16 mouse cellular contexts compared by ENCODE assay signal in the genomic region with DNA sequence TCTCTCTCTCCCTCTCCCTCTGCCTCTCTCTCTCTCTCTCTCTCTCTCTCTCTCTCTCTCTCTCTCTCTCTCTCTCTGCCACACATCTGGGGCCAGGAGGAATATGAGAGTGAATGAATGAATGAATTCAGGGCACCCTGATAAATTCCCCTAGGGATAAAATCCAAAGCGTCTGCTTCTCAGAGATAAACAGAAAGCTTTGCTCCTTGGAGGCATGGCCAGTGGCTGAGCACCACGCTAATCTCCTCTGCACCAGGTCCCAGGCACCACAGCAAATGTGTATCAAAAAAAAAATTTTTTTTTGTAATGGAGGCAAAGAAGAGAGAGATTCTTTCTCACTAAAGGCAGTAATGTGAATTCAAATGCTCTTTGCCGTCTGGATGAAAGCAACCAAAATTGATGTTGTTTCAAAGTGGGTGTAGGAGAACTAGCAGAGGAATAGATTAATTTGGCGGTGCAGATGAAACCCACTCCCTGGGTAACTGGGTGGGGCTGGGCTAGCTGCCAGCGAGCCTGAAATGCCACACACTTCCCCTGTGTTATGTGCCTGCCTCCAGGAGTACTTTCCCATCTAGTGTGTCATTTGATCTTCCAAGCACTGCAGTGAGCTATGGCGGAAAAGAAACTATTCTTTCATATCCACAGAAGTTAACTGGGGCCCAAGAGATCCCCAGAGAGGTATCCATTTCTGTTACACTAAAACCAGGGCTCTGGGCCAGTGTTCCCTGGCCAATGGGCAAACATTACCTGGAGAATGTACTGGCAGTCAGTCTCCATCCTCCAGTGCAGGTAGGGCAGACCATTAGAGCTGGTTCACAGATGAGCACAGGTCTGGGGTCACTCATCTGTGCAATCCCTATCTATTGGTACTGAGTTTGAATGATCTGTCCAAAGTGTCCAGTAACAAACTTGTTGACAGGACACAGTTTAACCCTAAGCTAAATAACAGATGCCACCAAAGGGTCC.
DNase-seq lines count a peak whose midpoint lies in the region; ATAC-seq lines count a peak whose summit lies in the region.
"Had no signal": no experiment of that assay in that cellular context is flagged by ENCODE, and none has a peak within 500 bp of the region (broad histone marks: within the 10 kb centered on the region; RNA-seq: fewer than 3 reads in every experiment).

No protein-coding gene starts in this region.

- no peak overlapping the region for H3K4me2 ChIP-seq in hindbrain, embryonic 16.5 days (ENCODE audit: low read length)
- no peak overlapping the region for H3K4me2 ChIP-seq in hindbrain, embryonic 13.5 days
- no peak overlapping the region for H3K4me2 ChIP-seq in limb, embryonic 12.5 days
- H3K4me2 ChIP-seq: intestine, embryonic 15.5 days; liver, embryonic 11.5 days; neural tube, embryonic 15.5 days had no signal

- no peaks in the 10 kb centered on the region for H3K9me3 ChIP-seq in hindbrain, embryonic 16.5 days (ENCODE audit: control insufficient read depth, low read length)
- no peaks in the 10 kb centered on the region for H3K9me3 ChIP-seq in hindbrain, embryonic 13.5 days
- H3K9me3 ChIP-seq in limb, embryonic 12.5 days, result no peaks in the 10 kb centered on the region
- H3K9me3 ChIP-seq: intestine, embryonic 15.5 days; neural tube, embryonic 15.5 days had no signal

- no peak overlapping the region for H3K4me3 ChIP-seq in hindbrain, embryonic 16.5 days (ENCODE audit: low read length)
- H3K4me3 ChIP-seq in hindbrain, embryonic 13.5 days, result no peak overlapping the region
- H3K4me3 ChIP-seq in limb, embryonic 12.5 days (replicated peaks), result no peak overlapping the region
- H3K4me3 ChIP-seq: intestine, embryonic 15.5 days; neural tube, embryonic 15.5 days had no signal

- 31% methylated on average over 6 of the region's 6 CpGs for WGBS in hindbrain, embryonic 16.5 days
- WGBS in hindbrain, embryonic 13.5 days, result 38% methylated on average over 6 of the region's 6 CpGs
- WGBS in limb, embryonic 12.5 days, result 35% methylated on average over 6 of the region's 6 CpGs

- H3K9ac ChIP-seq in hindbrain, embryonic 16.5 days (ENCODE audit: low read depth, low read length), result no peak overlapping the region
- H3K9ac ChIP-seq in hindbrain, embryonic 13.5 days, result no peak overlapping the region
- no peak overlapping the region for H3K9ac ChIP-seq in limb, embryonic 12.5 days (replicated peaks)
- H3K9ac ChIP-seq: intestine, embryonic 15.5 days; neural tube, embryonic 15.5 days had no signal

- no peak overlapping the region for H3K27ac ChIP-seq in hindbrain, embryonic 16.5 days (ENCODE audit: low read depth, low read length)
- H3K27ac ChIP-seq in hindbrain, embryonic 13.5 days, result no peak overlapping the region
- peak overlapping the region; percentile 56 for H3K27ac ChIP-seq in limb, embryonic 12.5 days
- H3K27ac ChIP-seq: intestine, embryonic 15.5 days; neural tube, embryonic 15.5 days had no signal

- peak; percentile 20 to 33 for DNase-seq in cerebellum, postnatal 10 days
- DNase-seq in cerebellum, adult 18-20 months, result no peak
- peak; percentile 6 for DNase-seq in 3134 (ENCODE audit: extremely low read depth, insufficient read length, low spot score)
- DNase-seq in gastrocnemius, adult 8-10 months (ENCODE audit: low spot score in 2 of 2), result no peak
- DNase-seq in gastrocnemius, adult 18-20 months (ENCODE audit: low spot score), result no peak
- DNase-seq: kidney, postnatal 10 days; layer of hippocampus, postnatal 36 days; retina, postnatal 1 day; spleen, adult 18-20 months had no signal

- no peaks in the 10 kb centered on the region for H3K36me3 ChIP-seq in hindbrain, embryonic 16.5 days (ENCODE audit: control insufficient read depth, insufficient read depth, low read length)
- H3K36me3 ChIP-seq in hindbrain, embryonic 13.5 days, result no peaks in the 10 kb centered on the region
- no peaks in the 10 kb centered on the region for H3K36me3 ChIP-seq in limb, embryonic 12.5 days
- H3K36me3 ChIP-seq: intestine, embryonic 15.5 days; neural tube, embryonic 15.5 days had no signal

- ATAC-seq in hindbrain, embryonic 16.5 days, result peak; percentile 51; the same call in 1 of the 2 replicates
- no peak for ATAC-seq in hindbrain, embryonic 13.5 days (ENCODE audit: low FRiP score)
- peak; percentile 82 for ATAC-seq in limb, embryonic 12.5 days (ENCODE audit: insufficient number of reproducible peaks, insufficient read depth, low FRiP score, low TSS enrichment, low read depth)
- ATAC-seq: intestine, embryonic 15.5 days; lung, postnatal 0 days had no signal

- H3K27me3 ChIP-seq in hindbrain, embryonic 16.5 days (replicated peaks; ENCODE audit: control insufficient read depth, insufficient read depth, low read length), result no peaks in the 10 kb centered on the region
- H3K27me3 ChIP-seq in hindbrain, embryonic 13.5 days, result no peaks in the 10 kb centered on the region
- no peaks in the 10 kb centered on the region for H3K27me3 ChIP-seq in limb, embryonic 12.5 days
- H3K27me3 ChIP-seq: intestine, embryonic 15.5 days; neural tube, embryonic 15.5 days had no signal

- peaks cover 2% of the 10 kb centered on the region; the same call in 1 of the 2 replicates for H3K4me1 ChIP-seq in hindbrain, embryonic 16.5 days (ENCODE audit: control insufficient read depth, insufficient read depth, low read depth, low read length)
- peaks cover 3% of the 10 kb centered on the region for H3K4me1 ChIP-seq in hindbrain, embryonic 13.5 days (replicated peaks)
- H3K4me1 ChIP-seq in limb, embryonic 12.5 days (replicated peaks), result peaks cover 11% of the 10 kb centered on the region; the same call in 1 of the 2 replicates
- H3K4me1 ChIP-seq: intestine, embryonic 15.5 days had no signal

Comparison
In these comparisons a context has a peak if more than half of its experiments do, and no peak if none do; other contexts are left out.
1. DNase-seq: peak in cerebellum, postnatal 10 days (2 of 2) and 3134 (single experiment); none in cerebellum, adult 18-20 months (0 of 2), gastrocnemius, adult 8-10 months (0 of 2) and gastrocnemius, adult 18-20 months (single experiment).